Mouse (Mus musculus) myocyte (in vitro differentiated cells): ENCODE data around the gene Gapdh.

Experiments used
- POLR2A ChIP-seq: IDR thresholded peaks from one replicate; pipeline ENCODE4 v1.6.1; 2011; ENCODE audit warnings: low read depth, mild to moderate bottlenecking, control low read depth, moderate library complexity; ENCODE audit not compliant: insufficient read length
- REST ChIP-seq: IDR thresholded peaks from one replicate; pipeline ENCODE4 v1.6.1; 2011; ENCODE audit warnings: mild to moderate bottlenecking, control low read depth, moderate library complexity; ENCODE audit not compliant: insufficient read depth, insufficient read length
- SRF ChIP-seq: IDR thresholded peaks from one replicate; pipeline ENCODE4 v1.6.1; 2011; ENCODE audit warnings: low read depth; ENCODE audit not compliant: control insufficient read depth, insufficient read length

- TF ChIP-seq POLR2A, result no peak
- TF ChIP-seq REST, result no peak
- no peak for TF ChIP-seq SRF
Measured at GRCm38 (mm10) chr6:125146797-125147196, 19.5 kb downstream of the Gapdh start.
